Mouse (Mus musculus) liver, postnatal 0 days (tissue): ENCODE measurements around the gene Adgrl2.

Experiments
- CTCF ChIP-seq: sonication (generic); IDR thresholded peaks from 2 replicates; pipeline ENCODE4 v1.5.1; 2016; ENCODE audit warnings: antibody characterized with exemption, low read depth
- EP300 ChIP-seq: IDR thresholded peaks from 2 replicates; pipeline ENCODE4 v1.6.1; 2016; ENCODE audit warnings: antibody characterized with exemption, low read depth, mild to moderate bottlenecking

DNA sequence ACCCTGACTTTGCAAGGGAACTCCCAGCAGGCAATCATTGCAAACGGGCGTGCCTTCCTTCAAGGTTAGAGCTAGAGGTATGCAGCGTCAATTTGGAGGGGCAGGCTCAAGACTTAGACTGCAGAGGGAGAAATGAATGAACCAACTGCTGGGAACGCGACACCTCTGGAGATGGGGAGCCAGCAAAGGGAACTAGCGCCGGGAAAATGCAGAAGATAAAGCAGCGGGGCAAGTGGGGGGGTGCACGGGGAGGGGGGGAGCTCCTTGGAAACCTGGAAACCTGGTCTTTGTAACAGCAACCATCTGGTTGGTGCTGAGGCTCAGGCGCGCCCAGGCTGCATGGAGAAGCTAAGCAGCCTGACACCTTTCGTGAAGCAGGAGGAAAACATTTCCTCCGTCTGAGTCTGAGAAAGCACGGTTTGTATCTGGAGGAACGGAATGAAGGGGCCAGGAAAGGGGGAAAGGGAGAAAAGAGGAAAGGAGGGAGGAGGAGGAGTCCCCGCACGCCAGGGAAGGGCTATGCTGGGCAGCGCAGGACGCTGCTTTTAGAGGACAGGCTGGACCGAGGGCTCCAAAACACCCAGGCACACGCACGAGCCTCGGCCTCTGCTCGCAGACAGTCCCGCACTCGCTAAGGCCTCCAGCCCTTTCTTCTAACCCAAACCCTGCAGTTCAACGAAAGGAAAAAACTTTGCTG is 3.3 kb downstream of the Adgrl2 start:
- TF ChIP-seq CTCF (no peak), EP300 (no peak)
